Mouse (Mus musculus) spleen, adult 12 weeks (tissue): ENCODE results near the gene Pbxip1.

Experiments used
- DNase-seq: peaks from one replicate; pipeline ENCODE4 v3.0.0; 2022; ENCODE audit warnings: low spot score

The Pbxip1 gene

GRCm38 (mm10) chr3:89432606-89433005 lies 3.9 kb upstream of the Pbxip1 start:
- no peak for DNase-seq

GRCm38 (mm10) chr3:89434532-89434931 lies 2.0 kb upstream of the Pbxip1 start:
- DNase-seq: no peak

DNA sequence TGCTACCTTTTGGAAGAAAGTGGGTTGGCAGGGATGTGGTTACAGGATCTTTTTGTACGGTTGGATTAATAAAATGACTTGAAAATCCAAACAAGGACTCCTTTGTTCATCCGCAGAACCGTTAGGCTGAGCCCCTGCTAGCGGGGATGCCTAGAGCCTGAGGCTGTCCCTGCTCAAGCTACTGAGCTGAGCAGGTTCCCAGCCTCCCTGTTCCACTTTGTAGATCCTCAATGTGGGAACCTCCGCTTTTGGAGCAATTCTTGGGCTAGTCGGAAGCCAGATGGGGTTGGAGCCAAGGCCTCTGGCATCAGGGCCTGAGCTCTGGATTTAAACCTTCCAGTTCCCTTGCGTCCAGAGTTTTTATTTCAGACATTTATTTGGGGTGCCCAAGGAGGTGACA lies 1.5 kb upstream of the Pbxip1 start:
- DNase-seq: no peak

GRCm38 (mm10) chr3:89437269-89437668 lies 763 bp downstream of the Pbxip1 start:
- no peak for DNase-seq

GRCm38 (mm10) chr3:89440691-89441090 lies 4.2 kb downstream of the Pbxip1 start:
- no peak for DNase-seq

GRCm38 (mm10) chr3:89448720-89449537 lies 12.4 kb downstream of the Pbxip1 start:
- peak; percentile 29 for DNase-seq

DNA sequence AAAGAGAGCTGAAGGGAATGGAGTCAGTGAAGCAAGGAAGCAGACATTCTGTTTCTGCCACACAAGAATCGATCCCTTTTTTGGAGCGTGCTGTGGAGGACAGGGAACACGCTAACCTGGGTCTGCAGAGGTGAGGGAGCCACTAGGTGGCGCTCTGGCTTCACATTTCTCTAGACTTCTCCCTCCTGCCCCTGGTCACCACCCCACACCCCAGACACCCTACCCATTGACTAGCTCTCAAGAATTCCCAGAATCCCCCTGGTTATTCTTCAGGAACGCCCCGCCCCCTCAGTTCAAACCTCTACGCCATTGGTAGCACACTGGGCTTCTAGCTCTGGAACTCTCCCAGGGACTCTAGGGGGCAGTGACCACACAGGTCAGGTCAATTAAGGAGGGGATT lies 13.0 kb downstream of the Pbxip1 start:
- peak; percentile 70 for DNase-seq

DNA sequence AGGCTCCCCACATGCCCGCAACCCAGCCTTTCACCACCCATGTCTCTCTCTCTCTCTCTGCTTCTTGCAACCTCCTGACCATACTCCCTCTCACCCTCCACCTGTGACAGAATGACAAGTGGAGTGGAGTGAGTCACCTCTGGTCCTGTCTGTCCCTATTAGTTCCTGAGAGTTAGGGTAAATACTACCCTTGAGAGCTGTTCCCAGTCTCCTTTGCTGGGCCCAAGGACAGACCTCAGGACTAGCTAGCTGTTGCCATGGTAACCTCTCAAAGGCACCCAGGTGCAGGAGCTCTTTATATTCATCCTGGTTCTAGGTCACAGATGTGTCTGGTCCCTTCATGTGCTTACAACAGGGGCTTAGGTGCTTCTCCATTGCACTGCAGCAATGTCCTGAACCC lies 15.4 kb downstream of the Pbxip1 start:
- no peak for DNase-seq

DNA sequence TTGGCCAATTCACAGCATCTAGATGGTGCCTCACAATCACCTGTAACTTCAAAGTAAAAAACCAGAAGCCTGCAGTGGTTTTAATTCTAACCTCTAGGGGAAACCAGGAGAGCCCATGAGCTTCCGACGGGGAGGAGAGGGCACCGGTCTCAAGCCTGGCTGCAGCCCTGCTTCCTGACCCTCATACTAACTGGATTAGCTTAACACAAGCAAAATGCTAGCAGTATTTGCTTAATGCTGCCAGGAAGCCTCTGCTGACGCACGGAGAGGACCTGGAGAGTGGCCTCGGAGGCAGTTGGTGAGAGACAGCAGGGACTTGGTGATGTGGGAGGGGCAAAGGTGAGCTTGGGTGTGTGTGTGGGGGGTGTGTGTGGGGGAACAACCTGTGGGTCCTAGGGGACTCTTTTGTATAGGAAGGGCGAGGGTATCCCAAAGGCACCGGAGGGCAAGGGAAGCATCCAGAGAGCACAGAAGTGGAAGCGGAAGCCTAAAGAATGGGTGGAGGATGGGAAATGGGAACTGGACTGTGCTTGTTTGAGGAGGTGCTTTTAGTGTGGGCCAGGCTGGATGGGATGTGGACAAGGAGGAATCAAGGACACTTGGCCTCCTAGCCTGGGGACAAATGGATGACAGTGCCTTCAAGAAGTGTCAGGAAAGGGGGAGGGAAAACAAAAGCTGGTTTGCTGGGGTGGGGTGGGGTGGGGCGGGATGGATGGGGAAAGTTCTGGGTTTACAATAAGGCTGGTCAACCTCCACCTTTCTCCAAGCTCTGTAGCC lies 18.1 kb downstream of the Pbxip1 start, which contains the start of gene Pmvk:
Gene Pmvk, plus strand, starts transcription at position 141 of the 777 bp plus-strand sequence.
- DNase-seq: no peak

GRCm38 (mm10) chr3:89455786-89456285 lies 19.3 kb downstream of the Pbxip1 start:
- no peak for DNase-seq

- peak; percentile 73 for DNase-seq
Observed at GRCm38 (mm10) chr3:89456726-89457665, 20.5 kb downstream of the Pbxip1 start.

DNA sequence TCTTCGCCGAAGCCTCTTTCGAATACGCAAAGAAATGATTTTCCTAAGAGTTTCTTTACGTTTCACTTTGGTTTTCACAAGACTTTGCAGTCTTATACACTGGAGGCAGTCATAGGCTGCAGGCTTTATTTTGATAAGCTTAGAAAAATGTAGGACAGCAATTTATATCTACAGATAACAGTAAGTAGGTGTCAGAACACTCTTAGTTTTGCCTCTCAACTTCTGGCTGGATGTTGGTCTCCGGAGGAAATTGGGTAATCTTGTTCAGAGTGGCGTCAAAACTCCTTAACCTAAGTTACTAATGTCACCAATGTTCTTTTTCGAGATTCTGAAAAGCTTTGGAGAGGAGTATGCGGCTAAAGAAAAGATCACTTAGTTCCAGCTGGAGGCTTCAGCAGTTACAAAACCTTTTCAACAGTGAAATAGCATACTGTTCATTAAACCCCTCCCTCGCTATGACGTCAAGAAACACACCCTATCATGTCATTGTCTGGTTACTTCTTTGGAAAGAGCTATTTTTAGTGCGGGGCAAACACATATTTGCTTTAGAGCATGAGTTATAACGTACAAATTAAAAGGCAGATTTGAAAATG lies 22.0 kb downstream of the Pbxip1 start:
- no peak for DNase-seq

DNA sequence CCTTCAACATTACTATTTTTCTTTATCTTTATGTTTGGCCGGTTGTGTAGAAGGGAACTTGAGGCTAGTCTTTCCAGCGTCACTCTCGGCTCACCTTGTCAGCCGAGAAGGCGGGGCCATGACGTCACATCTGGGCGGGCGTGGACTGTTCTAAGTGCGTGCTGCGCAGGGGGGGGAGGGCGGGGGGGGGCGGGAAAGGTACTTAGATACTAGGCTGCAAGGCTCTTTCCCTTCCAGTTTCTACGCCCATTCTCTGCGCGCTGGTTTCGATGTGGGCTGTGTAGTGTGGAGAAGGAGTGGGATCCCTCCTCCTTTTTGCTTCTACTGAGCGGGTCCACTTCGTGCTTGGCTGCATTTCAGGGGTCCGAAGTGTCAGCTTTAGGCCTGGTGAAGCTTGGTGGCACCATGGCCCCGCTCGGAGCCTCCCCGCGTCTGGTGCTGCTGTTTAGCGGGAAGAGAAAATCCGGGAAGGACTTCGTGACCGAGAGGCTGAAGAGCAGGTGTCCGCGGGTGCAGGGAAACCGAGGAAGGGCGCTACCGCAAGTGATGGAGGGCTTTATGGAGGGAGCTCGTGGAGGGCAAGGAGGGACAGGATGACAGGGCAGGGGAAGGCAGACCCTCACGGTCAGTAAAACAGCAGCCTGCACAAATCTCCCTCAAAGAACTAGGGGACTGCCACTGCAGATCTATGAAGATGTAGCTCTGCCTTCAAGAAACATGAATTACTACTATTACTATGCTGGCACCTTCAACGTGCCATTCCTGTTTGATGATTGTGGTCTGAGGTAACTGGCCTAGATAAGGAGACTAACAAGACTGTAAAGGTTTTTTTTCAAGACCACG lies 22.7 kb downstream of the Pbxip1 start:
- peak; percentile 87 for DNase-seq

DNA sequence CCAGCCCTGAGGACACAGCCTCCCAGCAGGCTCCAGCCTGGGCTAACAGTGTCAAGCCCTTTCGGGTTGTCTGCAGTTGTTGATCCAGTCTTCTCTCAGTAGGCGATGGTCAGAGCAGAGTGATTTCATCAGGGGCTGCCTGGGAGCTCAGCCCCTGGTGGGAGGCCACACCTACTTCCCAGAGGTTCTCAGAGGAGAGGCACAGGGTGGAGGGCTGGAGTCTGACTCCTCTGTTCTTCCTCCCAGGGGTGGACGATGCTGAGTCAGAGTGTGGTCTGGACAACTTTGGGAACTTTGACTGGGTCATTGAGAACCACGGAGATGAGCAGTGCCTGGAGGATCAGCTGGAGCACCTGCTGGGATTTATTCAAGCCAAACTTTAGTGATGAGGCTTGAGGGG lies 31.8 kb downstream of the Pbxip1 start:
- DNase-seq: no peak

DNA sequence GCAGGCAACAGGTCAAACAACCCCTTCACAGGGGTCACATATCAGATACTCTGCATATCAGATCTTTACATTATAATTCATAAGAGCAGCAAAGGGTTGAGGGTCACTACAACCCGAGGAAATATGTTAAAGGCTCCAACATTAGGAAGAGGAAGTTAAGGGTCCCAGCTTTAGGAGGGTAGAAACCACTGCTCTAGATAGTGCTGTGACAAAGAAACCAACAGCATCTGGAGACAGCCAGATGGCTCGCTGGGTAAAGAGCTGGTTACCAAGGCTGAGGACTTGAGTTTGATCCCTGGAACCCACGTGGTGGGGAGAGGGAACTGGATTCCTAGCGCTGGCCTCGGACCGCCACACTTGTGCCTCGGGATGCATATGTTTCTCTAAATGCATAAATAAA lies 35.8 kb downstream of the Pbxip1 start:
- no peak for DNase-seq

- DNase-seq: no peak
Observed at GRCm38 (mm10) chr3:89473838-89474237, 37.3 kb downstream of the Pbxip1 start.

GRCm38 (mm10) chr3:89479055-89479454 lies 42.5 kb downstream of the Pbxip1 start:
- no peak for DNase-seq

DNA sequence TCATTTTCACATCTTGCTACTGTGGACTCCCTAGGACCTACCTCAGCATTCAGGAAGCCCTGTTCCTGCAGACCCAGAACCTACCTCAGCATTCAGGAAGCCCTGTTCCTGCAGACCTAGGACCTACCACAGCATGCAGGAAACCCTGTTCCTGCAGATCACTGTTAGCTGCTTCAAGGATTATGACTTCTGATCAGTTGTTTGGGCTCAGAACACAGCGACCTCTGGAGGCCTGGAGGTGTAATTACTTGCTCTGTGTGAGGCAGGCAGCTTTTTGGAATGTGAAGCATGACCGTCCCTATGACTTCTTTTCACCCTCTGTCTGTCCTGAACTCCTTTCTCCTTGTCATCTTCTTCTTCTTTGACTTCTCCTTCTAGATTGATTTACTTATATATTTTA lies 45.0 kb downstream of the Pbxip1 start:
- DNase-seq: no peak

DNA sequence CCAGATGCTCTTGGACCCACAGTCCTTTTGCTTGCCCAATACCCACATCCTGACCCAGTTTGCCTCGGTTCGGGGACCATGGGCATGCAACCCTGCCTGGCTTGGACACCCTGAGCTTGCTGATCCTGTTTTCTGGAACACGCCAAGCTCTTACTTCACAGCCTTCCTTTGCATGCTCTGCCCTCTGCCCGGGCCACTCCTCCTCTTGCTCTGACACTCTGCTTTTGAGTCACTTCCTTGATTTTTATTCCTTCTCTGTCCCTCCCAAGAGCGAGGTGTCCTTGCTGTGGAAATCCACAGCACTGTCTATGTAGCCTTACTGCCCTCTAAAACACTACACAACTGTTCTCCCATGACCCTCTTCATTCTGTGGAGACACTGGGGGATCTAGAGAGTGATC lies 45.7 kb downstream of the Pbxip1 start:
- DNase-seq: no peak

DNA sequence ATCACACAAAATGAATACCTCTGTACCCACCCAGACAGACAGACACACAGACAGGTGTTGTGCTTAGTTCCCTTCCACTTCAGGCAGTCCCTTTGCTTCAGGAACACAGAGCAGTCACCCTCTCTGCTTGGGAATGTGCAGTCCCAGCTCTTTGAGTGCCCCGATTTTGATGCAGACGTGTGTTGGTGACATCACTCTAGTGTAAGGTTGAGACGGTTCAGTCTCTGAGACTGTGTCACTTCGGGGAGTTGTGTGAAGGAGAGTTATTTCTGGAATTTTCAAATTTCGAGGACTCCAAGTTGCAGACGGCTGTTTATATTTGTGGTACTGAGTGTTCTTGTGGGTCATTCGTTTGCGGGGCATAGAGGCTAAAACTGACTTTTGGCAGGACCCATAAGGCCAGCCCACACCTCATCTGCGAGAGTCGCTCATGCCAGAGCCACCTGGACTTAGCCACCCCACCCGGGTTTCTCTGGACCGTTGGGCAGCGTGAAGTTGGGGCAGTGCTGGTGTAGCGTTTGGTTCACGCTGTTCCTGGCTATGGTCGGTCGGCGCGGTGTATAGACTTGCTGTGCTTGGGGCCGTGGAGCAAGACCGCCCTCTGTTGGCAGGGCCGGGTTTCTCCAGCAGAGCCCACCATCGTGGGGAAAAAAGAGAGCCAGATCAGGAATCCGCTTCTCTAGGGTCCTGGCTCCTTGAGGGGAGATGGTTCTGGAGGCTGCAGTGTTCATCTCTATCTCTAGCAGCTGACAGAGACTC lies 48.4 kb downstream of the Pbxip1 start:
- DNase-seq: peak; percentile 56
